Mouse (Mus musculus) frontal cortex, adult (tissue): ENCODE measurements at regions not wholly inside any gene's neighbourhood (a gene's known extent, or its start where the extent isn't known, plus 50 kb on each side); places are given as distances from the start of the nearest gene placed in this dataset.

Source experiments
- ATAC-seq: cut with Nextera tagmentation; 2 replicates; pipeline ENCODE4 v1.9.2; 2017; ENCODE audit warnings: mild to moderate bottlenecking, moderate library complexity, mixed read lengths; ENCODE audit not compliant: low TSS enrichment

DNA sequence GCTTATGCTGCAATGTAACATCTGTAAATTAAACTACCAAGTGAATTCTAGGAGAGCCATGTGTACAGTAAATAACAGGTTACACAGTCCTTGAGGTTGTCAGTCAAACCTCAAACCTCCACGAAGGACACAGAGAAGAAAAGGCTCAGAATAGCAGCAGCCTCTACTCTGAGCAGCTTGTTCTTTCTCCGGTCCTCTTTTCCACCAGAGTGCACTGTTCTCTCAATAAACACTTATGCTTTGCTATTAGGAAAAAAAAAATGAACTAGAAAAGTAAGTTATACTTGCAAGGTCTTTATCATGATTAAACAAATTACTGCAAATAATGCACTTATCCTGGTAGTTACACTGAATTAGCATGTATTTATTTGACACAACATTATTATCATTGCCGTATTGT lies 89.6 kb downstream of the Amy2a5 start:
- ATAC-seq: peak; percentile 55; the same call in 1 of the 2 replicates

DNA sequence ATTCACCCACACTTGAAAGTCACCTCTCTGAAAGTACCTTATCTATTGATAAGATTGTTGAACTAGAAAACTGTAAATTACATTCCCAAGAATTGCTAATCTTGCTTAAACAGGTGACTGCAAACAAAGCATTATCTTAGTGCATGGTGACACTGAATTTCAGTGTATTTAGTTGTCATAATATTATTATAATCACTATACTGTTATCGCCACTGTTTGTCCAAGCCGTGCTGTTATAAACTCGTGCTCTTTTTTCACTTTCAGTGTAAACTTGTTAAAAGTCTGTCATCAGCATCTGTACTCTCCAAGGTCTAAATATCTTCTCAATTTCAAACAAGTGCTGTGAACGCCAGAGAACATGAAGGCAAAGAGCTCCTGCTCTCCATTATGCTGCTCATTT lies 96.3 kb downstream of the Amy2a5 start:
- ATAC-seq: no peak
